Mouse (Mus musculus) urinary bladder, postnatal 14 days (tissue): ENCODE data around the gene 4930402K13Rik.
"Not testable (repeated sequence)": the region's sequence is repeated elsewhere in the genome, so short reads cannot be mapped to it uniquely, and the experiment has no call there.

Experiments
- DNase-seq: peaks from one replicate; pipeline ENCODE4 v3.0.0; 2021; ENCODE audit warnings: low spot score

Gene 4930402K13Rik

DNA sequence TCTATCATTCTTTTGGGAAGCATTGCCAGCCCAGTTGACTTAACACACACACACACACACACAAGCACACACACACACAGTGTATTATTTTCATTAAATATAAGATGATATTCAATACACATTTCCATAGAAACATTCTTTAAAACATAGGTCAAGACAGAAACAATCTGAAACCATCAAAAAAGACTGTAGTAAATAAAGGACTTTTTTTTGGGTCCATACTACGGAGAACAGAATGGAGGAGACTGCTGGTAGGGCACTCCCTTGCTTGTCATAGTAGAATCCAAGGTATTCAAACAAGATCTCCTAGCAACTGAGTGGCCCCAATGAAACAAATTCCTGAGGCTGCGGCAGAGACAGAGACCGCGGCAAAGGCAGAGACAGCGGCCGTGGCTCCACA is at the start of gene 4930402K13Rik:
4930402K13Rik (plus strand) TSS at position 301 of the 400 bp plus-strand sequence.
- DNase-seq, result no peak

DNA sequence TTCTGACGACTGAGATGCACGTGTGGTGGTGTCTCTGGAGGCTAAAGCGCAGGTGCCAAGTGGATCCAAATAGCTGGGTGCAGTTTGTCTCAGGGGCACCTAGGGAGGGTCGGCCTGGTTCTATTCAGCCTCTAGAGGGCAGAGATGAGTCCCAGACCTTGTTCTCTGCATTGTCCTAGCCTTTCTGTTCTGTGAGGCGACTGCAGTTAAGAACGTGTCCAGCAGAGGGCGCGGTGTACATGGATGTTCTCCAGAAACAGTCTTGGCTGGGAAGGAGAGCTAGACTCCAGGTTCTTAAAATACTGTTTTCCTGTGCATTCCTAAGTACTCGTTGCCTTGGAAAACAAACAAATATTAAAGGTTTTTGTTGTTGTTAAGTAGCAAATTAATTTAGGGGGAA is 43.4 kb upstream of the 4930402K13Rik start:
- peak; percentile 50 for DNase-seq

DNA sequence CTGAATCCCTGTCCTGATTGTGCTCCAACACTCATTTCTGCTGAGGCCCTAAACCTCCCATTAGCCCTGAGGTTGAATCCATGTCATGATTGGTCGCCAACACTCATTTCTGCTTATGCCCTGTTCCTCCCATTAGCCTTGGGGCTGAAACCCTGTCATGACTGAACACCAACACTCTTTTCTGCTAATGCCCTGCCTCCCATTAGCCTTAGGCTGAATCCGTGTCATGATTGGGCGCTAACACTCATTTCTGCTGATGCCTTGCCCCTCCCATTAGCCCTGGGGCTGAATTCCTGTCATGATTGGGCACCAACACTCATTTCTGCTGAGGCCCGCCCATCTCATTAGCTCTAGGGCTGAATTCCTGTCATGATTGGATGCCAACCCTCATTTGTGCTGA is 42.3 kb upstream of the 4930402K13Rik start:
- no peak for DNase-seq

DNA sequence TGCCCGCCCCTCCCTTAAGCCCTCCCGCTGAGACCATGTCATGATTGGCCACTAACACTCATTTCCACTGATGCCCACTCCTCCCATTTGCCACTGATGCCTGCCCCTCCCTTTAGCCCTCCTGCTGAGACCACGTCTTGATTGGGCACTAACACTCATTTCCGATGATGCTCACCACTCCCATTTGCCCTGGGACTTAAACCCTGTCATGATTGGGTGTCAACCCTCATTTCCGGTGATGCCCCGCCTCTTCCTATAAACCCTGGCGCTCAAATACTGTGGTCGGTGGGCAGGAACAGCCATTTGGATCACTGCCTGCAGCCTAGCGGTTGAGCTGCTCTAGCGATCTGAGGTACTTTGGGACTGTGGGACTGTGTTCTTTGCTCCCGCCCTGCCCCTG is 41.6 kb upstream of the 4930402K13Rik start, which contains the start of gene Fthl17f:
Fthl17f (plus strand) TSS at position 301 of the 400 bp plus-strand sequence.
- DNase-seq, result not testable (repeated sequence)

DNA sequence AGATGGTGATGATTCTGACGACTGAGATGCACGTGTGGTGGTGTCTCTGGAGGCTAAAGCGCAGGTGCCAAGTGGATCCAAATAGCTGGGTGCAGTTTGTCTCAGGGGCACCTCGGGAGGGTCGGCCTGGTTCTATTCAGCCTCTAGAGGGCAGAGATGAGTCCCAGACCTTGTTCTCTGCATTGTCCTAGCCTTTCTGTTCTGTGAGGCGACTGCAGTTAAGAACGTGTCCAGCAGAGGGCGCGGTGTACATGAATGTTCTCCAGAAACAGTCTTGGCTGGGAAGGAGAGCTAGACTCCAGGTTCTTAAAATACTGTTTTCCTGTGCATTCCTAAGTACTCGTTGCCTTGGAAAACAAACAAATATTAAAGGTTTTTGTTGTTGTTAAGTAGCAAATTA is 26.7 kb upstream of the 4930402K13Rik start:
- peak; percentile 78 for DNase-seq

DNA sequence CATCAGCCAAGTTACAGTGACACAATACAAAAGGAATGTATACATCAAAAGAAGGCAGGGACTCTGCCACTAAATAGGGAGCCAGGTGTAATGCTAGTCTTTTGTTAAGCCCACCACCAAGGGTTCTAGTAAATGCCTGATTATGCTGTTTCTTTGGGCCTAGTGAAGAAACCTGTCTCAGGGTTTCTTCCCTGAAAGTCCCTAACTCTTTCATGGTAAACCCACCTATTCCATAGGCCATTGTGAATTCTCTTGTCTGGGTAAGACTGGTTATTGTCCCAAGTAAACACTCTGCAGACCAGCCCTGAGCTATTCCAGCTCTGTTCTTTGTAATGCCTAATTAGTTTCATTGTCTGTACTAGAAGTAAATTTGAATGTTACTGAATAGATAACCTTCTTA is 9.3 kb upstream of the 4930402K13Rik start:
- not testable (repeated sequence) for DNase-seq

DNA sequence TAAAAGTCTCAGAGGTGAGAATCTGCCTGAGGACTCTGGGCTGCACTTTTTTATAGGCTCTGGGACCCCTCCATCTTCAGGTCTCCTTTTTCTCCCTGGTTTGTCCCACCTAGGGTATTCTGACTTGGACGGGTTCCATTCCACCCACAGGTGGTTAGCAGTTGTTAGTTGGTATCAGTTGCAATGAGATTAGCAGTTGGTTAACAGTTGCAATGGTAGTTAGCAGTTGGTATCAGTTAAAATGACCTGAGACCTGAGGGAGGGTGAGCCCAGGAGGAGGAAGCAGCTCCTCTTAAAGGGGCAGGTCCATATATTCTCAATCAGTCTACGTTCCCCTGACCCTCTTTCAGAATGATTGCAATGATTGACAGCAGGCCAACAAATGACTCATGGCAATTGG is 6.0 kb downstream of the 4930402K13Rik start:
- no peak for DNase-seq

DNA sequence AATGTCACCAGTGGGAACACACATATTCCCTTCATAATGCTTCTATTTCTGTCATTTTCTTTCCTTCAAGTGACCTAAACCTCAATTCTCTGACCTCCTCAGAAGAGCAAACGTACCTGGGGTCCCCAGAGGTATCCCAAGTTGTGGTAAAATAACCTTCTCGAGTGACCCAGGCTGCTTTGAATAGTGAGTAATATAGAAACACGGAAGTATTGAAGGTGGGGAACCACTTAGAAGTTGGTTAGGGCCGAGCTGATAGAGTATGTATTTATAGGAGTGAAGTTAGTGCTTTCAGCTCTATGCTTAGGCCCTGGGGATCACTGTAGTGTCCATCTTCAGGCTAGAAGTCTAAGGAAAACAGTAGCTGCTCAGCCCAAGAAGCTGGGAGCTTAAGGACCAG is 20.6 kb downstream of the 4930402K13Rik start:
- no peak for DNase-seq

DNA sequence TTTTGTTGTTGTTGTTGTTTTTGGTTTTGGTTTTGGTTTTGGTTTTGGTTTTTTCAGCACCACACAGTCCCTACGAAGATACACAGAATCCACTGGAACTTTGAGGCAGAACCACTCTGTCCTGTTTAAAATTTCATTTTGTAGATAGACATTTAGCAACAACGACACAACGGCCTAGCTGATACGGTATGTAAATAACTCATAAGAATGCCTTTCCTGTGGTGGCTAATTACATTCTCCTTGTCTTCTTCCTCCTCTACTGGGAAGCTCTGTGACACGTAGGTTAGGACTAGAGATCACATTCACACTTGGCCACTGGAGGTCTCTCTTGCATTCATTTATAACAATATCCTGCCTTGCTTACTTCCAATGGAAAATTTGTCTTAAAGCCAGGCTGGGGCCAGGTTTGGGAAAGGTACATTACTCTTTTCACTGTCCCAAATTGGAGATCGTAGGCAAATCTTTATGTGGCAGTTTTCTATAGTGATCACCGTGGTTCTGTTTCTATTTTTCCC is 24.0 kb downstream of the 4930402K13Rik start:
- peak; percentile 16 for DNase-seq

DNA sequence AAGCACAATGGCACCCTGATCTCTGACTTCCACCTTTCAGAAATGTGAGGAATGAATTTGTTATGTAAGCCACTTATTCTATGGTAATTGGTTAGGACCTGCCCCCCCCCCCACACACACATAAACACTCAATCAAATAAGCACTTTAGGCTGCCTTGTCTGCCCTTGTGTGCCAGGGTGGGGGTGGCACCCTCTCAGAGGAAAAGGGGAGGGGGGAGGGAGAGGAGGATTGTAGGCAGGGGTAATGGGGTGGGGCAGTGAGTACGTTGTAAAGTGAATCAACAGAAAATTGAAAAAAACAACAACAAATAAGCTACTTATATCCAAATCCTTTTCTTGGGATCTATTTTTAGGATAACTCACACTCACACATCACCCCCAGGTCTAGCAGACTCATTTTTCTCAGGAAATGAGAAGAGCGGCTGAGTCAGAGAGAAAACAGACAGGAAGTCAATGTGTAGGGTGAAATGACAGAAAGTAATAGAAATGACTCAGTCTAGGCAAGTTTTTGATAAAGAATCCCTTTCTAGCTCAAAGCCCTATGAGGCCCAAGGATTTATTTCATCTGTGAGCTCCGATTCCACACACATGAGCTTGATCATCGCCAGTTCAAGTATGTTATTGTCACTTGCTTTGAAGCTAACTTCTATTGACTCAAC is 35.1 kb downstream of the 4930402K13Rik start:
- no peak for DNase-seq

DNA sequence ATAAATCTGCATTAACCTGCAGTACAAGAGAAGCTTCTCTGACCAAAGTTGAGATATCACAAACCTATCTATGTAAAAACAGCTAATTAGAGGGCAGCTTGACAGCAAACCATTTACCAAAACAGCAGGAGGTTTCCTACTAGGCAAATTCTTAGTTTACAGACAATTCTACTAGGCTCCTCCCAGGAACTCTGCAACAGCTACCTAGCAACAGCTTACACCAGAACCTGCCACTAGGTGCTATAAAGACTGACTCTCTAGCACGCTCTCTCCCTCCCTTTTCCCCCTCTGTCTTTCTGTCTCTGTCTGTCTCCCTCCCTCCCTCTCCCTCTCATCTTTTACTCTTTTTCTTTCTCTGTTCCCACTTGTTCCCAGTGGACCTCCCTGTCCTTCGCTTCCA is 38.3 kb downstream of the 4930402K13Rik start:
- no peak for DNase-seq
